Mouse (Mus musculus) lung, postnatal 4 days (tissue): Measurements from ENCODE around the gene Foxc1.

Experiments used
- DNase-seq, 2 experiments: peaks; one replicate each; pipeline ENCODE4 v3.0.0; 2021

The Foxc1 gene

DNA sequence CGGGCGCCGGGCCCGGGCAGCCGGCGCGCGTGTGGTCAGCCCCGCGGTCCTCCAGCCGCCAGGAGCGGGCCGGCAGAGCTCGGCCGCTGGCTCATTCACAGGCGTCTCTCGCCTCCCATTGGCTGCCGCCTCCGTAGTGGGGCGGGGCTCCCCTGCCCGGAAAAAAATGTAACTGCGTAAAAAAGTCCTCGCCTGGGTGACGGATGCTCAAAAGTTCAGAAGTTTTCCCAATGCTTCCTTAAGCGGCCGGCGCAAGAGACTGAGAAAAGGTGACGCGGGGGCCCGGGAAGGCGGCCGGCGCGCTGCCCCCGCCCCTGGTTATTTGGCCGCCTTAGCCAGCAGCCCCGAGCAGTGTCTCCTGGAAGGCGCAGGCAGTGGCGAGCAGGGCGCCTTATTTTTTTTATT, at the start of gene Foxc1:
TSS of gene Foxc1 (plus strand) at position 206 of the 405 bp plus-strand sequence.
- DNase-seq, result peak; percentile 85 to 88

DNA sequence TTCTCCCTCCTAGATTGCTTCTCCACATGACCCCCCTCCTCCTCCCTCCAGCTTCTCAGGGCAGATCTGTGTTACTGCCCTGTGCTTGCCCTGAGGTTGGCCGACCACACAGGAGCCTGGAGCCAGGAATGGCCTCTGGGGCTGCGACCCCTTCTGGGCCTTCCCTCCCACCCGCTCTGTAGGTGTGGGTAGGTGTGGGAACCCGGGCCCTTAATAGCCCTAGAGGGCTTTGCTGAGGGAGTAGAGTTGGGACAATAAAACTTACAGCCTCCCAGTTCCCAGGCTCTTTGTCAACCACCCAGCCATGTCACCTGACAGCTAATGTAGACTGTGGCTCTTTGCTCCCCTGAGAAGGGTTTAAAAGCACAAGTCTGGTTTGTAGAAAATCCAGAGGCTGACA, 46.0 kb upstream of the Foxc1 start:
- DNase-seq, result no peak

DNA sequence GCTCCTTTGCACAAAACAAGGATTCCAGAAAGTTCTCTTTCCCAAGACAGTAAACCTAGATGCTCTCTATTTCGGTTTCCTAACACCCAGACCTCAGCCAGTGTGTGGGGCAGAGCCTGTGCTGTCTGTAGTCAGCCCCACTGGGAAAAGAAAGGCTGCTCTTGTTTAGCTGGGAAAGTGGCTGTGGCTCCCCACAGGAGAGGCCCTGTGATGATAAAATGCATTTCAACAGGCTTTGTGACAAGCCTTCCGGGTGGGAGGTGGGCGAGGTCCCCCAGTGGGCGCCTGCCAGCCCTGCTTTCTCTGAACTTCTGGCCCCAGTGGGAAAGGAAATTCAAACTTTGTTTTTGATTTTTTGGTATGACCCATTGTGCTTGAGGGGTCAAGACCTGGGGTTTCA, 45.4 kb upstream of the Foxc1 start:
- DNase-seq, result no peak

DNA sequence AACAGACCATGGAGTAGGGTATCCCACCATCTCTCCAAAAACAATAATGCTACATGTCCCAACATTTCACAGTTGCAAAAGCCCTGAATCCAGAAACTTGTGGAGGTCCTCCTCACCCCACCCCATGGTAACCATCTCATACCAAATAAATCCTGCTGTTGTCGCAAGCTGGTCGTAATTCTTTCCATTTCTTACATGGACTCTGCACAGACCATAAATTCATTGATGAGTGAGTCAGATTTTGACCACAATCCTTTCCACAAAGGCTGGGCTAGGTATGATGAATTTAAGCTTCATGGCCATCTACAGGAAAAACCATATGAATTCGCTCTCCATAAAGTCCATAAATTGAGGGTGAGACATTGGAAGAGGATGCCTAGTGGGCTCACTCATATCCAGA, 42.0 kb upstream of the Foxc1 start:
- no peak for DNase-seq

DNA sequence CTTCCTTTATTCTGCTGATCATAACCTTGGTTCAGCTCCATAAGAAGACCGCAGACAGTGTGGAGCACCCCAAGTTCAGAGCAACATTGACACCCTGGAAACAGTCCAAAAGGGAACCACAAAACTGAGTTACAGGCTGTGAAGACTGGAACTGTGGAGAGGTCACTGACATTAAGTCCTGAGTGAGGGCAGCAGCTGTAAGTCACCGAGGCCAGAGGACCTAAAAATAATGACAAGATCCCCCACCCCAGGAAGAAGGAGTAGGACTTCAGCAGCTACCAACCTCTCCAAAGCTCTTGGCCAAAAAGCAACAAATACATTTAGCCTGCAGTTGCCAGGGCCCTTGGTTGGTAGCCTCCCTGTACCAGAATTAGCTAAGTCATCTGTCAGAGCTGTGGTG, 40.9 kb upstream of the Foxc1 start:
- DNase-seq, result no peak

DNA sequence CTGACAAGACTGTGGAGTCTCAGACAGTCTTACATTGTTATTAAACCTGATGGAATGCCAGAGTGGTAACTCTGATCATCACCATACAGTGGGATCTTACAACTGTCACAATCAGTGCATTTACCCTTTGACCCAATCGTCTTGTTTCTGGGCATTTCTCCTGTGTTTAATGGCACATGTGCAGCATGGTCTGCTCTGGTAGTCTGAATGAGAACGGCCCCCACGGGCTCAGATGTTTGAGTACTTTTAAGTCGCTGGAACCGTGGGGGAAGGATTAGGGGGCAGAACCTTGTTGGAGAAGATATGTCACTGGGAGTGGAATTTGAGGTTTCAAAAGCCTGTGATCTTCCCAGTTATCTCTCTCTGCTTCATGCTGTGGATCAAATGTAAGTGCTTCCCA, 33.6 kb upstream of the Foxc1 start:
- no peak for DNase-seq

DNA sequence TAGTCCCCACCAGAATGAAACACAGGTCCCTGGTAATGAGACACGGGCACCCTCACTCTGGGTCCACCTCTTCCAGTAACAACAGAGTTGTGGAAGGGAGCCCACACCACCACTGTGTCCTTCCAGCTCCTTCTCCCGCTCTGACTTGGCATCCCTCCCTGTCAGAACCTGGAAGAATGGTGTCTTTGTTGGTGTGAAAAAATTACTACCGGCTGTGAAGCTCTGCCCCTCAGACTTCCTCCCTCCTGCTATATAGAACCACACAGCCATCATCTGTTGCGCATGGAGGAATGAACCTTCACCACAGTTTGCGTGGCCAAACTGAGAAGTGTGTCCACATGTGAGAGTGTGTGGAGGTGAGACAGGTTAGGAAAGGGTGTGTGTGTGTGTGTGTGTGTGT, 30.7 kb upstream of the Foxc1 start:
- no peak for DNase-seq

DNA sequence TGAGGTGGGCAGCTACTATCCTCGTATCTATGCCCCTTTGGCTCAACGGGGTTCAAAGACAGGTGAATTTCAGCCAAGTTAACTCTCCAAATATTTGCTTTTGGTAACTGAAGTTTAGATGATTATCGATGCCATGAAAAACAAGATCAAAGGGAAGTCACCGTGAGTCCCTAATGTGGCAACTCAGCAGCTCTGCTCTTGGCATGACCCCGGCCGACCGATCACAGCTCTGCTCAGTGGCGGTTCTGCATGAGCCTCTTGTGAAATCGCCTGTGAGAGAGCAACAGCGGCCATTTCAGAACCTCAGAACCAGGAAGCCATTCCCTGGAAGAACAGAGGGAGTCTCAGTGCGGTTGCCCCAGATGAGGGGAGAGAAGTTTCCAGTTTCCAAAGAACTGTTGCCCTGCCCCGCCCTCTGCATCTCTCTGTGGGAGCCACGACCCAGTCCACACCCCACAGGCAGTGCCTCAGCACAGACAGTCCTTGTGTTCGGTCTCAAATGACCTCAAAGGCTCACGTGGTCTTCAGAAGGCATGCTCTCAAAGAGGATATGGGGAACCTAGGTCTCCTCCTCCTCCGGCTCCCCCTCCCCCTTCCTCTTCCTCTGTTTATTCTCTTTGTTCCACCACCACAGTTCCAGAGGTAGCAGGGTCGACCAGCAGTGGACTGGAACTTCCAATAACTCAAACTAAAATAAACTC, 27.0 kb upstream of the Foxc1 start:
- no peak for DNase-seq

DNA sequence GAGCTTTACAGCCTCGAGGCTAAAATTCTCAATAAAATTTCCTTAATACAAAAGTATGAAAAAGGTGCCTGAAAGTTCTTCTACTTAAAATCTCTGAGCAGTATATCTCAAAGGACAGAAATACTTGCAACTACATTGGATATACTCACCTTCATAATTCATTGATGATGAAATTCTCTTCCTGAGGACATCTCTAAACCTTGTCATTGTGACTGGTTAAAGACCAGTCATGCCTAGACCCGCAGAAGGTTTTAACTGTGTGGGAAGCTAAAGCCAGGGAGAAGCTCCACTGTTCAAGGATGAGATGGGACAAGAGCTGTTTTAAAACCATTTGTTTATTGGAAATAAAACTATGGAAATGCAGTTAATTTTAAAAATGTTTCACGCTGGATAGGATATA, 26.1 kb upstream of the Foxc1 start:
- no peak for DNase-seq

DNA sequence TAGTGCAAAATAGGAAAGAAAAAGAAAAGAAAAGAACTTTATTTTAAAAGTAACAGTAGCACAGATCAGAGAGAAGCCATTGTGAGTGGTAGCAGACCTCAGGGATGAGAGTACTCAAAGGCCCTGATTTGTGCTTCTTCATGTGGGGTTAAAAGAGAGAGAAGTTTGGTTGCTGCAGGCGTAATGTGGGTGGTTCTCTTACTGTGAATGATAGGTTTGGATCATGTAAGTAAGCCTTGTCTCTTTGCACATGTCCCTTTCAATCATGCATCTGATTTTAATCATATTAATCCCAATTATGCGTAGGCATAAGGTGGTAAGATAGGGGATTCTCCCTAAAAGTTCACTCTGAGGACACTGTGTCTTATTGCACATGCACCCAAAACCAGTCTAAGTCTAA, 24.4 kb upstream of the Foxc1 start:
- DNase-seq, result no peak

DNA sequence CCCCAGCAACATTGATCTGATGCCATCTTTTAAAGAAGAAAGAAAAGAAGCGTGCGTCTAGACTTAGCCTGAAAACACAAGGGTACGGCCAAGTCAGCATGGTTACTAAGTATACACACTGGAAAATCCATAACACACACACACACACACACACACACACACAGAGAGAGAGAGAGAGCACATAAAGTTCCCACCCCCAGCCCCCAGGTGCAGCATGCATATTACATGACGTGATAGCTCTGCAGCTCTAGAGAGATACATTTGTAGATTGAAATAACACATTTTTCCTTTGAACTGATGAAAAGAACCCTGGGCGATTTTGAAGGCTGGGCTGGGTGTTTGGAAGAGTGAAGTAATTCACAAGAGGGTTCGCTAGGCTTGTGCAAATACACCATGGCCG, 21.7 kb upstream of the Foxc1 start:
- DNase-seq, result no peak

DNA sequence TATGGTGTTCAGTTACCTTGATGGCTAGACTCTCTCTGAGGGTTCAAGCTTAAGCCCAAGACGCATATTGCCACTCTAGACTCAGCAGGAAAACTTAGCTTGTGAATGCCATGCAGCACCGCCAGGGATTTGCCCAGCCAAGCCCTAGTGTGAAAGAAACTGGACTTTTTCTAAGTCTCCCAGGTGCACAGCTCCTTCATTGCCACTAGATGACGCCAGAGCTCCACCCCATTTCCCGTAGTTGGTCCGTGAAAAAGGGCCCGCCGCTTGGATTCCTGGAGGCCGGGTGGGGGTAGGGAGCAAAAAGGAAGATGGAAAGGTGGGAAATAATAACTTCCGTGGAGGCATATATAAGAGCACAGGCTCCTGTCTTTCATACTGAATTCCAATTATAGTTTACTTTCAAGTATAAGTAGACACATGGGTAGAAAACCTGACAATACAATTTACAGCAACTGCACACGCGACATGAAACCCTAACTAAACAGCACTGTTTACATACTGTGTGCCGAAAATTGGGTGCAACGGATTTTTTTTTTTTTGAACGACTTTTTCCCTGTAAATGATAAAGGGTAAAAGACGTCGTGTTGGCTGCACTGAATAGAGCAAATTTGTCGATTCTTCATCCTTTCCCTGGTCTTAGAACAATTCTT, 13.8 kb upstream of the Foxc1 start:
- peak in 1 of 2 experiments; percentile 63 for DNase-seq

DNA sequence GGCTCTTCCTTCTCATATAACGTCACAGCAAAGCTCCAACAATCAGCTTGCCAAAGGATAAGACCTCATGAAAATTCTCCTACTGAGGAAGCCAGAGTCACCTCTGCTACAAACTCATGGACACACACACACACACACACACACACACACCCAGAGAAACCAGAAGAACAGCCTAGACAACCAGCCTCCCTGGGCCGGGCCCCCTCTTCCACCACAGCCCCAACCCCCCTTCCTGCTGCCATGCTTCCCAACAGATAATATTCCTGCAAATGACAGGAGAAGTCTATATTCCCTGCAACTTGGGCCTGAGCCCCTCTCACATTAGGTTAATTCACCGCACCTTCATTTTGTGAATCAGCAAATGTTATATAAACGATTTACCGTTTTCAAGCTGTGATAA, 13.3 kb upstream of the Foxc1 start:
- no peak for DNase-seq

DNA sequence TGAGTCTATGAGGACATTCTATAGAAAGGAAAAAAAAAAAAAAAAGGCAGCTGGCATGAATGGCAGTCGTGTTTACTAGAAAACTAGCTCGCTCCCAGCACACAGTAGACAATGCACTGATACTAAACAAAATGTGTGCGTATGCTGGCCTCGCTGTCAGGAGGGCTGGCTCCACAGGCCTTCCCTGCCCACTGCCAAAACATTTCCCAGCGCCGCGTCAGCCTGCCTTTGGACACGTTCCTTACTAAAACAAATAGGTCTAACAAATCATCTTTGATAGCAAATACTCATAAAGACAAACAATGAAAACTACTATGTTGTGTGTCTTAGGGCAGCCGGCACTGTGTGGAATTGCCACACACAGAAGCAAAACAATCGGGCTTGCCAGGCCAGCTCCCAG, 9.1 kb upstream of the Foxc1 start:
- no peak for DNase-seq

DNA sequence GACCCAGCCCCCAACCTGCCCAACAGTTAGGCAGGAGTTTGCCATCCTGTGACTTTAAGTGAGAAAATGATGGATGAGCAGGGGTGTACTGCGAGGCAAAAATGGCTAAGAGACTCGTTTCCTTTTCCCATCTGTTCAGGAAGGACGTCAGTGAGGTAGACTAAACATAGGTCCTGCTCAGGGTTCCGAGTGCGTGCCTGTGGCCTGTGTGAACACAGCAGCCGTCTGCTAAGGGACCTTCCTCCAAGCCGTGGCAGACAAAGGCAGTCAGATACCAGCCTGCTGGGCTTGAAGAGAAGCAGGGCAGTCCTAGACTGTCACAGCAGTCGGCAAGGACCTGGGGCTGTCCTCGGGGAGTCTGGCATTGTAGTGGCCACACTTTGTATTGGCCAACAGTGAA, 8.4 kb upstream of the Foxc1 start:
- peak; percentile 41 to 65 for DNase-seq

DNA sequence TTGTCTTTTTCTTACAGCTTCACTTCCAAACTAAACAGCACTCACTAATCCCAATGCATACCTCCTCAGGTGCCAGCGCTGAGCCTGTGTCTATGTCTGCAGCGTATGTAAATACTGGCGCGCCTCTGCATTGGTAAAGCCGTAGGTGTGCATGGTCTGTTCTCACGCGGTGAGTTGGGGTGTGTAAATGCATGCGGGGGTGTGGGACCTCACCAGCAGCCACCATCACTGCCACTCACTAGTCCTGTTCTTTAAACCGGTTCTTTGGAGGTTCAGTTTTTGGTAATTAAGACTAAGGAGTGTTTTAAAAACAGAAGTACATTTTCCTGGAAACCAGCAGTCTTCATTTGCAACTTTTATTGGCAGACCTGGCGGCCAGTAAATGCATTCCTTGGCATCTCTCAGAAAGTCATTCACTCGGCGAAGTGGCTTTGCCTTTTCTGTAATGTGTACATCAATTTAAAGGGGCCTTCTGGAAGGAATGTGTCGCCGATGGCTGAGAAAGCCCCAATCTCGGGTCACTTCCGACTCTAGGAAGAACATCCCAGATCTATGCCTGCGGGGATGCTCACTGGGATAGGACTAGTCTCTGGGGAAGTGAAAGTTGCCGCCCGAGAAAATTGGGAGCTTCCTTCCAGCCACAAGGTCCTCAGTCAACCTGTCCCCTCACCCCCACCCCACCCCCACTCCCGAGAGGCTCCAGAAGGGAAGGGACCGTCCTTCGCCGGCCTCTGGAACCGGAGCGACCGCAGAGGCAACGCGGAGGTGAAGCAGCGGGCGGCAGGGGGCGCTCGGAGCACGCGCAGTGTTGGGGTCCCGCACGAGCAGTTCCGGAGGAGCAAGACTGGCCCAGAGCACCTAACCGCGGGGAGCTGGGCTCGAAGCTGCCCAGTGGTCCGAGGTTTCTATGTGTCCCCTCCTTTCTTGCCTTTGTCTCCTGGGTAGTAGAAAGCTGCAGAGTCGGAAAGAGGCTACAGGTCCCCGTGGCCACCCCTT, 5.6 kb upstream of the Foxc1 start:
- peak; percentile 85 to 89 for DNase-seq

DNA sequence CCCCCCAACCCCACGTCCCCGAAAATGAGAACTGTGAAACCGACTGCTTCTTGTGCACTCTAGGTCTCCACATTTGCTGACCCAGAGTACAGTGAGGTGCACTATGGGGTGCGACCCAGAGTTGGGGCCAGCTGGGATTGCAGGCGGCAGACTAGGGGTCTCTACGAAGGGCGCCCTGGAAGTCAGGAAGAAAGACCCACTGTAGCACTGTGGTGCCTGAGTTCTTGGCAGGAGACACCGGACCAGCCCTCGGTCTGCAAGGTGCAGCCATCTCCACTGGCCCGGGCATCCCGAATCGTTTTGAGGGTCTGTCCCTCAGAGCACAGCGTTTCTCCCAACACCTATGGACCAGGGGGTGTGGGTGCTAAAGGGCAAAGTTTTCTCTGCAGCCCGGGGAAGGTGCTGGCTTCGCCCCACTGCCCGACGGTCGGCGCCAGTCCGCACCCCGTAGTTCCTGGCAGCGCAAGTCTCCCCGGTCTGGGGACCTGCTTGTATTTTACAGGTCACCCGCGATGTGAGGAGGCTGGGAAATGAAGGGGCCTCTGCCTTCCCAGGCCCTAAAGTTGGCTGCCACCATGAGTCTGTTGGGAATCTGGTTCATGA, 4.6 kb upstream of the Foxc1 start:
- DNase-seq, result no peak

DNA sequence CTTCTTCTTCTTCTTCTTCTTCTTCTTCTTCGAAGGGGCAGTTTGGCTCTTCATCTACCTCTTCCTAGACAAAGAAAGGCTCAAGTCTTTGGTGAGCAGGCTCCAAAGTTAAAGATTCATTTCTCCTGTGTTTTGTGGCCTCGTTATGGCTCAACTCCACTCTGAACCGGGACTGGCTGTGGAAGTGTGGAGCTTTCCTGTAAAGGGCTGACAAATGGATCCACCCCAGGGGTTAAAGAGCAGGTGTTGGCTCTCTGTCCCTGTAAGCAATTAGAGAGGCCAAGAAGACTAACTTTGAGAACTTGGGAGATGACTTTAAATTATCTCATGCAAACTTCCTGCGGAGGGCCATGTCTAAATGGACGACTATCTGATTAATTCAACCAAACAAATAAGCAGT, 4.0 kb upstream of the Foxc1 start:
- DNase-seq, result no peak

DNA sequence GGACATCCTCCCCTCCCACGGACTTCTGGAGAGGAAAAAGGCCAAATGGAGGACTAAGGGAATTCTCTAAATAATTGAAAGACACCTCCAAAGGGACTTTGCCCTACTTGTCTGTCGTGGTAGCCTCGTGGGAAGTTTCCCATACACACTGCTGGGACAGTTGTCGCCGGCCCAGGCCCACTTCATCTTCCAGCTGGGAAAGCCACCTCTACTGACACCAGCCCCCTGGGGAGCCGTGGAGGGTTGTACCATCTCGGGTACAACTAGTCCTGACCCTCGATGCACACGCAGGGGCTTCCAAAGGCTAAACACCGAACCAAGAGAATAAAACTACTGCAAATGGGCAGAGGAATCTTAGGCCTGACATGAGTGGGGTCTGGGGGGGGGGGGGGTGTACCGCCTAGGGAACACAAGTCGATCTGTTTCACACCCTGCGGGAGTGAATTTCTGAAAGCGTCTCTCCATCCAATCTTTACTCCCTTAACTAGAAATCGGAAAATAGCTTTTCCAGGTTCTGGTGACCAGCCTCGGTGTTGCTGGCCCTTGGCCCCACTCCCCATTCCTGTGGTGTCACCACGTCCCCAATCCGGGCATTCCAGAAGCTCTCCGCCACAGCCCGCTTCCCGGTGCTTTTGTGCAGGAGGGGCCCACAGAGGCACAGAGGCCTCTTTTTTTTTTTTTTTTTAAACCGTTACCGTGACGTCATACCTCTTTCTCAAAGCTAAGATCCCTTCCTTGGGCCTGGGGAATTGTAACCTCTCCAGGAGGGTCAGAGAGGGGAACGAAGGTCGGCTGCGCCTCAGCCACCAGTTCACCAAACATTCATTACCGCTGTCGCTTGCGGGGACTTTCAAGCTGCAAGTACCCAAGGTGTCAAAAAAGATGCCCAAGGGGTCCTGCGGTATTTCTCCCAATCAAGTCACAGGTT, 3.0 kb upstream of the Foxc1 start:
- no peak for DNase-seq

DNA sequence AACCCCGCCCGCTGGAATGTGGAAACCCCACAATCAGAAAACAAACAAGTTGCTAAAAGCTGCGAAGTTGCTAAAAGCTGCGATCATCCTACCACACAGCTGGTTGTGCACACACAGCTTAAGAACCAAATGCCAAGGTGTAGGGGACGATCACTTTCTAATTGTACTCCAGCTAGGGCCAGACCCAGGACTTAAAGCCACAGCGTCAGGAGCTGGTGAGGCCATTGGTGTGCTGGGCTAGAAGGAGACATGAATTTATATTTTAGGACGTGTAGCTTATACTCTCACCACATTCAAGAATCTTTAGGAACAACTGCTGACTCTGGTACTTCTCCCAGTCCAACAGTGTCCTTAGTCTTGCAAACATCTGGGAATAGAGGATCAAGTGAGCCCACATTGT, 1.9 kb upstream of the Foxc1 start:
- DNase-seq, result no peak

DNA sequence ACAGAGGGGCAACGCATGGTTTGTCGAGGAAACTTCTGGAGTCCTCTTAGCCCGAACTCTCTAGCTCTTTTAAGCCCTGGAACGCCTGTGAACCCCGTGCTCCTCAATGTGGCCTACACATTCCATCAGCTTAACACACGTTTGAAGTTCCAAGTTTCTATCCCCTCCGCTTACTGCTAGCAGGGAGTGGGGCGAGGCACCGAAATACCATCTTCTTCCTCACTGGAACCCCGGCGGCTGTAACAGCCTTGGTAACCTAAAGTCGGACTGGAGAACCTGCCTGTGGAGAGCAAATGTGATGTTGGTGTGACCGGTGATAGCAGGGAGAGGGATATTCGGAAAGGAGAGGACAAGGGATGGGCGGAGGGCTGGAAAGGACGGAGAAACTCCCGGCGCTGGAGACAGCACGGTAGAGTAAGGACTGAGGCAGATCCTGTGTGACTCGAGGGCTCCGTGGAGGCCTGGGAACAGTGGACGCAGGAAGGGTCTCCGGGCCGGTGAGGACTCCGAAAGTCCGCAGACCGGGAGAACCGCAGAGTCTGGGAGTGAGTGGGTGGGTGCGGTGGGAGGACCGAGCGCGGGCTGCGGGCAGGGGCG, 504 bp upstream of the Foxc1 start:
- DNase-seq, result no peak
